Mouse (Mus musculus) thymus, postnatal 14 days (tissue): ENCODE data around the gene Zfp472.
"Not testable (repeated sequence)": the region's sequence is repeated elsewhere in the genome, so short reads cannot be mapped to it uniquely, and the experiment has no call there.

Source experiments
- DNase-seq: peaks from one replicate; pipeline ENCODE4 v3.0.0; 2021

The Zfp472 gene

DNA sequence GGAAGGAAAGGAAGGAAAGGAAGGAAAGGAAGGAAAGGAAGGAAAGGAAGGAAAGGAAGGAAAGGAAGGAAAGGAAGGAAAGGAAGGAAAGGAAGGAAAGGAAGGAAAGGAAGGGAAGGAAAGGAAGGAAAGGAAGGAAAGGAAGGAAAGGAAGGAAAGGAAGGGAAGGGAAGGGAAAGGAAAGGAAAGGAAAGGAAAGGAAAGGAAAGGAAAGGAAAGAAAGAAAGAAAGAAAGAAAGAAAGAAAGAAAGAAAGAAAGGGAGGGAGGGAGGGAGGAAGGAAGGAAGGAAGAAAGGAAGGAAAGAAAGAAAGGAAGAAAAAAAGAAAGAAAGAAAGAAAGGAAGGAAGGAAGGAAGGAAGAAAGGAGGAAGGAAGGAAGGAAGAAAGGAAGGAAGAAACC lies 54.8 kb downstream of the Zfp472 start:
- DNase-seq = not testable (repeated sequence)
